Mouse (Mus musculus) forebrain, embryonic 10.5 days (tissue): Measurements from ENCODE around the gene Zfp773. TPM values are rescaled to one million over a fixed set of nuclear protein-coding genes. Genes with fewer than 3 reads are reported as not detected.
"Not testable (repeated sequence)": the region's sequence is repeated elsewhere in the genome, so short reads cannot be mapped to it uniquely, and the experiment has no call there.

Experiments
- DNase-seq: peaks from one replicate; pipeline ENCODE4 v3.0.0-alpha.2; 2017; ENCODE audit warnings: low spot score; ENCODE audit errors: extremely low spot score
- H3K27ac ChIP-seq: fragments of 300-500 bp; sonication (generic); 2 replicates; pipeline ENCODE4 v1.5.1; 2016; ENCODE audit warnings: mild to moderate bottlenecking
- H3K27me3 ChIP-seq: fragments of 300-500 bp; sonication (generic); 2 replicates; pipeline ENCODE4 v1.6.1; 2016; ENCODE audit warnings: mild to moderate bottlenecking; ENCODE audit not compliant: poor library complexity, severe bottlenecking
- H3K36me3 ChIP-seq: fragments of 300-500 bp; sonication (generic); replicated peaks from 2 replicates; pipeline ENCODE4 v1.6.1; 2016; ENCODE audit warnings: mild to moderate bottlenecking, moderate library complexity
- H3K4me1 ChIP-seq: fragments of 300-500 bp; sonication (generic); 2 replicates; pipeline ENCODE4 v1.6.1; 2016
- H3K4me3 ChIP-seq: fragments of 300-500 bp; sonication (generic); 2 replicates; pipeline ENCODE4 v1.5.1; 2016; ENCODE audit warnings: mild to moderate bottlenecking, moderate library complexity
- H3K9me3 ChIP-seq: fragments of 300-500 bp; sonication (generic); 2 replicates; pipeline ENCODE4 v1.6.1; 2016; ENCODE audit warnings: mild to moderate bottlenecking, moderate library complexity
- WGBS: fragments of 180-500 bp; shearing (Covaris S2); methylation state at CpG from one replicate; pipeline ENCODE4 v1.1.7; 2016; 5-methylcytosine and 5-hydroxymethylcytosine counted together
- polyA plus RNA-seq: library from polyadenylated mRNA; unstranded; fragments of >200 nt; fragmentation: Nextera tagmentation; extraction: Ambion mirVana; gene quantifications from 2 replicates; pipeline ENCODE4 v1.2.1, GENCODE M21; 2016

Gene Zfp773
- 4.4 and 5.4 TPM in 2 replicates for polyA plus RNA-seq

GRCm38 (mm10) chr7:7136379-7136866, at the start of gene Zfp773:
Zfp773 (minus strand) TSS chr7:7136755.
- WGBS: 12% methylated on average over 16 of the region's 16 CpGs
- peak within 1 kb of the TSS; percentile 56 for H3K4me3 ChIP-seq
- peak within 1 kb of the TSS; percentile 89 for H3K27ac ChIP-seq
- H3K4me1 ChIP-seq: peaks cover 7% of the 10 kb centered on the region
- DNase-seq: peak; percentile 71
- H3K27me3 ChIP-seq: no peaks in the 10 kb centered on the region
- peaks cover 12% of the 10 kb centered on the region for H3K9me3 ChIP-seq
- peaks cover 21% of the 10 kb centered on the region for H3K36me3 ChIP-seq

GRCm38 (mm10) chr7:7185897-7186296, 49.3 kb upstream of the Zfp773 start:
- no peaks in the 10 kb centered on the region for H3K27me3 ChIP-seq
- no peak overlapping the region for H3K4me3 ChIP-seq
- 88% methylated on average over 1 of the region's 1 CpGs for WGBS
- H3K27ac ChIP-seq: no peak overlapping the region
- no peaks in the 10 kb centered on the region for H3K9me3 ChIP-seq
- DNase-seq: no peak
- H3K36me3 ChIP-seq: peaks cover 27% of the 10 kb centered on the region
- H3K4me1 ChIP-seq: 0 out of 2 replicates have a peak, but pooled peaks cover 2% of the 10 kb centered on the region

GRCm38 (mm10) chr7:7171227-7172147, 34.9 kb upstream of the Zfp773 start, which contains the start of gene Zfp418:
Zfp418 (plus strand) TSS chr7:7171330.
- 2% methylated on average over 26 of the region's 26 CpGs for WGBS
- Histone ChIP-seq H3K27me3 (no peaks in the 10 kb centered on the region), H3K4me1 (peaks cover 8% of the 10 kb centered on the region), H3K36me3 (peaks cover 15% of the 10 kb centered on the region), H3K27ac (peak within 1 kb of the TSS; percentile 82), H3K4me3 (peak within 1 kb of the TSS; percentile 76), H3K9me3 (no peaks in the 10 kb centered on the region; the same call in 1 of the 2 replicates)
- peak; percentile 26 for DNase-seq

GRCm38 (mm10) chr7:7145991-7146608, 9.5 kb upstream of the Zfp773 start:
- Histone ChIP-seq H3K4me3 (no peak overlapping the region), H3K36me3 (no peaks in the 10 kb centered on the region), H3K9me3 (peaks cover 24% of the 10 kb centered on the region), H3K27ac (no peak overlapping the region), H3K4me1 (no peaks in the 10 kb centered on the region), H3K27me3 (no peaks in the 10 kb centered on the region)
- 92% methylated on average over 15 of the region's 15 CpGs for WGBS
- no peak for DNase-seq

- H3K27ac ChIP-seq: no peak overlapping the region
- H3K36me3 ChIP-seq: no peaks in the 10 kb centered on the region
- no peaks in the 10 kb centered on the region for H3K27me3 ChIP-seq
- H3K9me3 ChIP-seq: peaks cover 21% of the 10 kb centered on the region
- no peak for DNase-seq
- 89% methylated on average over 1 of the region's 1 CpGs for WGBS
- H3K4me1 ChIP-seq: no peaks in the 10 kb centered on the region
- H3K4me3 ChIP-seq: no peak overlapping the region
Measured at GRCm38 (mm10) chr7:7144215-7144614, 7.7 kb upstream of the Zfp773 start.

- Histone ChIP-seq H3K9me3 (peaks cover 8% of the 10 kb centered on the region; the same call in 1 of the 2 replicates), H3K4me1 (peaks cover 7% of the 10 kb centered on the region), H3K27me3 (no peaks in the 10 kb centered on the region), H3K27ac (no peak overlapping the region), H3K36me3 (peaks cover 27% of the 10 kb centered on the region), H3K4me3 (no peak overlapping the region)
- WGBS: 81% methylated on average over 8 of the region's 8 CpGs
- DNase-seq: no peak
Measured at GRCm38 (mm10) chr7:7132751-7133150, 3.8 kb downstream of the Zfp773 start.

- peaks cover 27% of the 10 kb centered on the region for H3K36me3 ChIP-seq
- not testable (repeated sequence) for H3K27me3 ChIP-seq, DNase-seq, H3K4me3 ChIP-seq, H3K27ac ChIP-seq, H3K4me1 ChIP-seq, H3K9me3 ChIP-seq
- 93% methylated on average over 15 of the region's 15 CpGs for WGBS
Measured at GRCm38 (mm10) chr7:7130491-7131124, 5.9 kb downstream of the Zfp773 start.

- Histone ChIP-seq H3K9me3 (no peaks in the 10 kb centered on the region), H3K36me3 (peaks cover 26% of the 10 kb centered on the region), H3K27me3 (no peaks in the 10 kb centered on the region), H3K4me1 (peaks cover 10% of the 10 kb centered on the region), H3K27ac (no peak overlapping the region), H3K4me3 (peak overlapping the region; percentile 64)
- no peak for DNase-seq
- WGBS: 53% methylated on average over 6 of the region's 6 CpGs
Measured at GRCm38 (mm10) chr7:7121602-7121980, 15.0 kb downstream of the Zfp773 start.

- peak; percentile 82 for DNase-seq
Measured at GRCm38 (mm10) chr7:7120921-7121601, 15.5 kb downstream of the Zfp773 start, which contains the start of gene Zfp954. Zfp954 (minus strand) TSS chr7:7121488.

GRCm38 (mm10) chr7:7118441-7118840, 18.1 kb downstream of the Zfp773 start:
- H3K36me3 ChIP-seq: peaks cover 58% of the 10 kb centered on the region
- no peaks in the 10 kb centered on the region for H3K9me3 ChIP-seq
- no peaks in the 10 kb centered on the region for H3K27me3 ChIP-seq
- DNase-seq: no peak
- peaks cover 10% of the 10 kb centered on the region for H3K4me1 ChIP-seq
- 100% methylated on average over 2 of the region's 2 CpGs for WGBS
- H3K27ac ChIP-seq: no peak overlapping the region
- no peak overlapping the region for H3K4me3 ChIP-seq

More at GRCm38 (mm10) chr7:7120921-7121601, 15.5 kb downstream of the Zfp773 start, which contains the start of gene Zfp954:
- no peaks in the 10 kb centered on the region for H3K27me3 ChIP-seq
- peak within 1 kb of the TSS; percentile 81 for H3K27ac ChIP-seq
- H3K4me1 ChIP-seq: peaks cover 10% of the 10 kb centered on the region
- no peaks in the 10 kb centered on the region for H3K9me3 ChIP-seq
- WGBS: under 1% methylated on average over 30 of the region's 30 CpGs
- peak within 1 kb of the TSS; percentile 64 for H3K4me3 ChIP-seq
- peaks cover 32% of the 10 kb centered on the region for H3K36me3 ChIP-seq

GRCm38 (mm10) chr7:7108501-7108900, 28.1 kb downstream of the Zfp773 start:
- H3K9me3 ChIP-seq: peaks cover 50% of the 10 kb centered on the region
- H3K4me3 ChIP-seq: no peak overlapping the region
- 90% methylated on average over 7 of the region's 7 CpGs for WGBS
- H3K27me3 ChIP-seq: no peaks in the 10 kb centered on the region
- H3K27ac ChIP-seq: no peak overlapping the region
- no peaks in the 10 kb centered on the region for H3K4me1 ChIP-seq
- no peak for DNase-seq
- H3K36me3 ChIP-seq: 0 out of 2 replicates have a peak, but pooled peaks cover 2% of the 10 kb centered on the region
